Mouse (Mus musculus): Measurements from ENCODE around the gene Slc39a2.
A peak's percentile ranks its signal among the peaks of the same experiment; 100 is the strongest.
"Not testable (repeated sequence)": the region's sequence is repeated elsewhere in the genome, so short reads cannot be mapped to it uniquely, and the experiment has no call there.

Slc39a2 gene

GRCm38 (mm10) chr14:51902806-51903710 is 10.4 kb downstream of the Slc39a2 start:
- DNase-seq, result peak; percentile 69

GRCm38 (mm10) chr14:51903782-51904181 is 11.1 kb downstream of the Slc39a2 start:
- no peak for DNase-seq

- no peak for DNase-seq
Observed at GRCm38 (mm10) chr14:51904706-51905105, 12.0 kb downstream of the Slc39a2 start.

- no peak for DNase-seq
Observed at GRCm38 (mm10) chr14:51906102-51906501, 13.4 kb downstream of the Slc39a2 start.

GRCm38 (mm10) chr14:51911301-51911700 is 18.6 kb downstream of the Slc39a2 start:
- no peak for DNase-seq

- DNase-seq, result peak; percentile 81
Observed at GRCm38 (mm10) chr14:51912391-51913061, 19.8 kb downstream of the Slc39a2 start.

GRCm38 (mm10) chr14:51913062-51913959 is 20.6 kb downstream of the Slc39a2 start:
- DNase-seq, result peak; percentile 87

- DNase-seq, result peak; percentile 65
Observed at GRCm38 (mm10) chr14:51913960-51914762, 21.5 kb downstream of the Slc39a2 start, which contains the start of gene Ndrg2. Gene Ndrg2, minus strand, starts transcription at chr14:51914158.

GRCm38 (mm10) chr14:51915030-51915429 is 22.3 kb downstream of the Slc39a2 start:
- DNase-seq, result no peak

GRCm38 (mm10) chr14:51916539-51916938 is 23.9 kb downstream of the Slc39a2 start:
- DNase-seq, result no peak

GRCm38 (mm10) chr14:51918125-51918524 is 25.4 kb downstream of the Slc39a2 start, which contains the start of gene Tppp2:
Gene Tppp2, plus strand, starts transcription at chr14:51918425.
- DNase-seq, result no peak

GRCm38 (mm10) chr14:51918966-51919365 is 26.3 kb downstream of the Slc39a2 start:
- DNase-seq, result no peak

GRCm38 (mm10) chr14:51921759-51922570 is 29.3 kb downstream of the Slc39a2 start:
- DNase-seq, result no peak

- DNase-seq, result no peak
Observed at GRCm38 (mm10) chr14:51922571-51922865, 29.8 kb downstream of the Slc39a2 start, which contains the start of gene Rnase13. Gene Rnase13, minus strand, starts transcription at chr14:51922773.

GRCm38 (mm10) chr14:51922910-51923309 is 30.2 kb downstream of the Slc39a2 start:
- no peak for DNase-seq

- no peak for DNase-seq
Observed at GRCm38 (mm10) chr14:51923492-51923891, 30.8 kb downstream of the Slc39a2 start.

GRCm38 (mm10) chr14:51926930-51927329 is 34.2 kb downstream of the Slc39a2 start:
- not testable (repeated sequence) for DNase-seq

- DNase-seq, result peak; percentile 78
Observed at GRCm38 (mm10) chr14:51929309-51929943, 36.7 kb downstream of the Slc39a2 start.

GRCm38 (mm10) chr14:51929968-51930367 is 37.3 kb downstream of the Slc39a2 start:
- no peak for DNase-seq

- peak; percentile 85 for DNase-seq
Observed at GRCm38 (mm10) chr14:51930824-51931223, 38.1 kb downstream of the Slc39a2 start.
